Mouse (Mus musculus): ENCODE data around the gene Calu.

Gene Calu

GRCm38 (mm10) chr6:29420596-29420995, 72.7 kb downstream of the Calu start:
- DNase-seq (ENCODE audit: low spot score in 2 of 2), result no peak

GRCm38 (mm10) chr6:29425118-29425517, 77.2 kb downstream of the Calu start:
- no peak for DNase-seq (ENCODE audit: low spot score in 2 of 2)

- no peak for DNase-seq (ENCODE audit: low spot score in 2 of 2)
Observed at GRCm38 (mm10) chr6:29426331-29426730, 78.5 kb downstream of the Calu start.
